Mouse (Mus musculus): ENCODE measurements around the gene Zfp219.

GRCm38 (mm10) chr14:52014271-52014760 lies 6.2 kb downstream of the Zfp219 start:
- no peak for TF ChIP-seq POLR2A (IDR thresholded peaks at IDR 0.05; ENCODE audit: borderline replicate concordance, extremely low read depth, low read depth, low read length)
- no peak for TF ChIP-seq CTCF (IDR thresholded peaks at IDR 0.05; ENCODE audit: insufficient read depth, low read length)
